Mouse (Mus musculus): ENCODE results near the gene Foxe3. TPM values are rescaled to one million over a fixed set of nuclear protein-coding genes. Genes with fewer than 3 reads are reported as not detected.

Gene Foxe3
- polyA plus RNA-seq (2021; fragmentation: Nextera tagmentation): not detected in 2 replicates
- long read RNA-seq, experiment 1: 0 reads
- long read RNA-seq, experiment 2: 0 reads

DNA sequence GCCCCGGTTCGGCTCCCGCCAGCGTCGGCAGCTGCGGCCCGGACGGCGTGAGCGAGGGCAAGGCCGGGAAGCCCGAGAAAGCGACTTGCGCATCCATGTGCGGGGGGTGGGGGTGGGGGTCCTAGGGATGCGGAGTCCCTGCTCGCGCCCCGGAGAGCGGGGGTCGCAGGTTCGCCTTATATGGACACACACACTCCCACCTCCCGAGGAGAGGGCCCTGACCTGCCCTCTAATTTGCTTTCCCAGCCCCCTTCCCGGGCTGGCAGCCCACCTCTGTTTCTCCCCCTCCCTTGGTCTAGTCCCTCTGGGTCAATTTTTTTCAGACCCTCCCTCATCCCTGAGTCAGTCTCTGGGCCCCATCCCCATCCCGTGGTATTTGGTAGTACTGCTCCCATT, at the start of gene Foxe3:
Foxe3 (minus strand) TSS at position 97 of the 396 bp plus-strand sequence.

DNA sequence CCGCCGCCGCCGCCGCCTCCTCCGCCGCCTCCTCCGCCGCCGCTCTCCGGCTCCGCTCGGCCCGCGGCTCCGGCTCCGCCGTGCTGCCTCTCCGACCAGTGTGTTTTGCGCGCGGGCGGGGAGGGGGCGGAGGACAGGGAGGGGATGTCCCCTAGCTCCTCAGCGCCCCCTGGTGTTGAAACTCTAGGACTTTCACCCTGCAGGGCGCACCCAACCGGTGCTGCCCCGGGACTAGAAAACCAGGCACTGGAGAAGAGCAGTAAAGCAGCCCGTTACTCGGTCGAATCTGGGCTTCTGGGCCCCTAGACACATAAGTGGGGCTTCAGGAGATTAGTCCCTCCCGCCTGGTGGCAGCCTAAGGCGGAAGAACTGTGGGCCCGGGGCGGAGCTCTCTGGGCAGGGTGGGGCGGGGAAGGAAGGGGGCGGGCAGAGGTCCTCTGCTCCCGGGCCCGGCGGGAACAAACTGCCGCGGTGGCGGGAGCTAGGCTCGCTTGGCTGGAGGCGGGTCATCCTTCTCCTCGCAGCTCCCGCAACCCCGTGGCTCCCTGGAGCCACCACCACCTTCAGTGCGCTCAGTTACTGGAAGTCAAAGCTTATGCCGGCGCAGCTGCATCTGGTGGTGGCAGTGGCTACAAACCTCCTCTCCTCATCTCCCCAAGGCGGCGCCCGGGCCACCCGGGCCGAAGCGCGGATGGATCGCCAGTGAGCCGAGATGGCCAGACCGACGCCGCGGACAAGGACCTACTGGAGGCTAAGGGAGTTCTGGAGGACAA, 16.8 kb downstream of the Foxe3 start, which contains the start of gene Foxd2:
Foxd2 (minus strand) TSS at position 45 of the 773 bp plus-strand sequence.

Other genes starting within 250 kb of the Foxe3 start
- gene Gm12830, start 104.3 kb downstream of the Foxe3 start, polyA plus RNA-seq (2021; fragmentation: Nextera tagmentation): not detected in 2 replicates
- not detected in 2 replicates for gene Foxd2, start 17.1 kb downstream of the Foxe3 start, polyA plus RNA-seq (2021; fragmentation: Nextera tagmentation)
- gene Cmpk1, start 61.2 kb upstream of the Foxe3 start, polyA plus RNA-seq (2021; fragmentation: Nextera tagmentation): 55.5 and 56.5 TPM in 2 replicates
- gene Stil, start 74.1 kb upstream of the Foxe3 start, polyA plus RNA-seq (2021; fragmentation: Nextera tagmentation): 0.04 and 0.08 TPM in 2 replicates
- gene Tal1, start 130.4 kb upstream of the Foxe3 start, polyA plus RNA-seq (2021; fragmentation: Nextera tagmentation): 0.11 and 0.23 TPM in 2 replicates
- 0.44 and 0.99 TPM in 2 replicates for gene Pdzk1ip1, start 162.7 kb upstream of the Foxe3 start, polyA plus RNA-seq (2021; fragmentation: Nextera tagmentation)
- 4.2 and 5.3 TPM in 2 replicates for gene Cyp4x1, start 208.3 kb upstream of the Foxe3 start, polyA plus RNA-seq (2021; fragmentation: Nextera tagmentation)